Mouse (Mus musculus) lung, adult 2 months (tissue): ENCODE results near the gene Fam210b. TPM values are rescaled to one million over a fixed set of nuclear protein-coding genes. Genes with fewer than 3 reads are reported as not detected.
"Not testable (repeated sequence)": the region's sequence is repeated elsewhere in the genome, so short reads cannot be mapped to it uniquely, and the experiment has no call there.

ENCODE experiments used
- DNase-seq: peaks from one replicate; pipeline ENCODE4 v3.0.0; 2022
- H3K4me1 ChIP-seq: fragments of 200-500 bp; 2 replicates; pipeline ENCODE4 v1.6.1; 2011; ENCODE audit warnings: low read length; ENCODE audit not compliant: control insufficient read depth, insufficient read depth
- H3K4me3 ChIP-seq: fragments of 200-500 bp; replicated peaks from 2 replicates; pipeline ENCODE3; 2011; ENCODE audit warnings: low read depth, mild to moderate bottlenecking, control low read depth, low read length; ENCODE audit errors: extremely low read depth
- CTCF ChIP-seq: fragments of 200-500 bp; IDR thresholded peaks from 2 replicates; pipeline ENCODE4 v1.5.1; 2011; ENCODE audit warnings: mild to moderate bottlenecking, low read length, control low read depth; ENCODE audit not compliant: insufficient read depth
- POLR2A ChIP-seq: fragments of 200-500 bp; IDR thresholded peaks from 2 replicates; pipeline ENCODE4 v1.6.1; 2011; ENCODE audit warnings: low read depth, mild to moderate bottlenecking, control low read depth, low read length, borderline replicate concordance; ENCODE audit errors: extremely low read depth
- WGBS: fragments of 180-500 bp; shearing (Covaris S2); methylation state at CpG from one replicate; pipeline ENCODE4 v1.1.7; 2018; 5-methylcytosine and 5-hydroxymethylcytosine counted together
- polyA plus RNA-seq: library from polyadenylated mRNA; depleted of rRNA; stranded (reverse); fragments of >200 nt; gene quantifications from 2 replicates; pipeline ENCODE4 v1.2.3, GENCODE M21; 2012; rRNA removed

Fam210b gene
- polyA plus RNA-seq = 21.3 and 25.4 TPM in 2 replicates

DNA sequence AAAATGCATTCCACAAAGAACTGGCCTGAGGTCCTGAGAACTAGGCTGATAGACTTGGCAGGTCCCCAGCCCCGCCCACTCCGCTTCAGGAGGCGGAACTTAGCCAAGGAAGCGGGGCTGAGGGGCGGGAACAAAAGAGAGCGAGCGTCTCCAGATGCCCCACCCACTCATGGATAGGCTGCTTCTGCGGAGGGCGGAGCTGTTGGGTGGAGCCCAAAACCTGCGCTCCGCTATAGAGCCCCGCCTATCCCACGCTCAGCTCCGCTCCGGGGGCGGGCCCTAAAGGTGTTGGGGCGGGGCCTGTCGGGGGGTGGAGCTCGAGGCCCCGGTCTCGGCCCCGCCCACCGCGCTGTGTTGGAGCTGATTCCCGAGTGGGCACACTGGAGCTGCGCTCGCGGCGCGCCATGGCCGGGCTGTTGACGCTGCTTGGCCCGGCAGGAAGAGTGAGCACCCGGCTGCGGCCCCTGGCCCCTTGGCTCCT lies at the start of gene Fam210b:
Fam210b (plus strand) TSS at position 308 of the 481 bp plus-strand sequence.
- H3K4me1 ChIP-seq = peaks cover 10% of the 10 kb centered on the region
- peak; percentile 95 for DNase-seq
- under 1% methylated on average over 33 of the region's 35 CpGs for WGBS
- TF ChIP-seq POLR2A (peak; percentile 88; the same call in 1 of the 2 replicates), CTCF (no peak)
- peak within 1 kb of the TSS; percentile 66 for H3K4me3 ChIP-seq

DNA sequence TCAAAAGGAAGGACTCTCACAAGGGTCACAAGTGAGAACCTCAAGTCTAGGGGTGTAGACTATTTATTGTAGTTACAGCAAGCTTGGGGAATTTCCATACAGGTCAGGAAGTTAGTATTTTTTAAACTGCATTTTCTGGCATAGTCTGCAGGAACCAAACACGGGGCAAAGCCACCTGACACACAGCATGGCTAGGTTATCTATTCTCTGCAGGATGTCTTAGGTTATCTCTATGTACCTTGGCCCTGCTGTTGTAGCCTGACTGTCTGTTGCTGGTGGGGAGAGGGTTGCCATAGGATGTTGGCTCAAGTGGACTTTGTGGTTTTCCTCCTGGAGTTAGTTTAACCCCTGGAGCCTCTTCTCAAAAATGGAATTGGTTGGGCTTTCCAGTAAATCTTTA lies 47.3 kb upstream of the Fam210b start:
- DNase-seq = no peak
- 17% methylated on average over 1 of the region's 1 CpGs for WGBS
- H3K4me1 ChIP-seq = no peaks in the 10 kb centered on the region
- TF ChIP-seq CTCF (no peak), POLR2A (no peak)
- H3K4me3 ChIP-seq = no peak overlapping the region

DNA sequence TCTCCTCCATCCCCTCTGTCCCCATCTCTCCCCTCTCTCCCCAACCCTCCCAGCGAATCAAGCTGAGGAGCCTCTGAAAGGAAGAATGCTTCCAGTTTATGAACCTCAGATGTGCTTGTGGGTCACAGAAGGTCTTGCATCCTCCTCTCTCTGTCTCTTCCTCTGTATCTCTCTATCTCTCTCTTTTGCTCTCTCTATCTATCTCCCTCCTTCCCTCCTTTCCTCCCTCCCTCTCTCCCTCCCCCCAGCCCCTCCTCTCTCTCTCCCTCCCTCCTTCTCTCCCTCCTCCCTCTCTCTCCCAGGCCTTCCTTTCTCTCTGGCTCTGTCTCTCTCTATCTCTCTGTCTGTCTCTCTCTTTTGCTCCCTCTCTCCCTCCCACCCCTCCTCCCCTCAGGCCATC lies 46.8 kb upstream of the Fam210b start:
- no peak for TF ChIP-seq CTCF
- TF ChIP-seq POLR2A = no peak
- DNase-seq = no peak
- Histone ChIP-seq H3K4me3 (no peak overlapping the region), H3K4me1 (no peaks in the 10 kb centered on the region)
- WGBS = 41% methylated on average over 1 of the region's 1 CpGs

DNA sequence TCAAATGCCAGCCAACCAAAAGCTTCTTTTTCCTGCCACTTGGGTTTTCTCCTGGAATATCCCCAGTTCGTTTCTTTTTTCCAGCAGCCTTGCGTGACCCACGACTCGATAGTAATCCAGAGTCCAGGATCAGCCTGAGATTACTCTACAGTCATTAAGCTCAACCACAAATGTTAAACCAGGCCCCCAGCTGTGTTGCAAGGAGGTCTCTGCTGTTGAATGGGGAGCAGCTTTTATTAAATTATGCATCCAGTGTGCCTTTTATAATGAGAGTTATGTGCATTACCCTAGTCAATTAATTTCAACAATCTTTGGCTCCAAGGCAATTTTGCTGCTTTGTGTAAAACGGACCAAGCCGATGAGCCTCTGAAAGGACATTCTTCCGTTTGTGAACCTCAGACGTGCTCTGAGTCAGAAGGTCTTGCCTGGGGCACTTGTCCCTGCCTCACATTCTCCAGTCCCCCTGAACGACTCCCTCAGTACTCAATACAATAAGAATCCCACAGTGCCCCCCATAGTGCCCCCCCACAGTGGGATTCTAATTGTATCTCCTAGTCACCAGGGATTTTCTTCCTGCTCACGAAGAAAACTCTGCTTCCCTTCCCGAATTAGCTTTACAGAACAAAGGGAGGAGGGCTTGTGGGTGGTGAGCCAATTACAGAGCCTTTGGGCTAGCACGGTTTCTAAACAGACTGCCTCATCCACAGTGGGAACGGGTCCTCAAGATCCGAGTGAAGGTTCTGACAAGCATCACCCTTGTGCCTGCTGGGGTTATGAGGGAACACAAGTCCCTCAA lies 46.0 kb upstream of the Fam210b start:
- no peak overlapping the region for H3K4me3 ChIP-seq
- no peaks in the 10 kb centered on the region for H3K4me1 ChIP-seq
- 26% methylated on average over 14 of the region's 14 CpGs for WGBS
- DNase-seq = no peak
- TF ChIP-seq POLR2A (no peak), CTCF (no peak)

DNA sequence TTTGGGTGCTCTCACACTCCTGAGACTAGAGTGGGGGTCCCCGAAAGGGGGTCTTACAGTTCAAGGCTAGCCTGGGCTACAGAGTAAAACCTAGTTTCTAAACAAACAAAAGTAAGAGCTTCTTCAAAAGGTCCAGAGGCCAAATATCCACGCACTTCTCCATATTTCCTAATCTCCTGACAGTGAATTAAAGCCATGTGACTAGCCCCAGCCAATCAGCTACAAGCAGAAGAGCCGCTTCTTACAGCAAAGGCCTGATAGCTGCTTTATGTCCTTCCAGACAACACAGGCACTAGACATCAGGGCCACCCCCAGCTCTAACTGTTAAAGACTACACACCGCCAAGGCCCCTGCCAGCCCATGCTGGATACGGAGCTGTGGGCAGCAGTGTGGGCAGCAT lies 43.0 kb upstream of the Fam210b start:
- no peak for TF ChIP-seq CTCF
- TF ChIP-seq POLR2A = no peak
- no peak for DNase-seq
- Histone ChIP-seq H3K4me3 (no peak overlapping the region), H3K4me1 (no peaks in the 10 kb centered on the region)
- WGBS = 83% methylated on average over 5 of the region's 5 CpGs

DNA sequence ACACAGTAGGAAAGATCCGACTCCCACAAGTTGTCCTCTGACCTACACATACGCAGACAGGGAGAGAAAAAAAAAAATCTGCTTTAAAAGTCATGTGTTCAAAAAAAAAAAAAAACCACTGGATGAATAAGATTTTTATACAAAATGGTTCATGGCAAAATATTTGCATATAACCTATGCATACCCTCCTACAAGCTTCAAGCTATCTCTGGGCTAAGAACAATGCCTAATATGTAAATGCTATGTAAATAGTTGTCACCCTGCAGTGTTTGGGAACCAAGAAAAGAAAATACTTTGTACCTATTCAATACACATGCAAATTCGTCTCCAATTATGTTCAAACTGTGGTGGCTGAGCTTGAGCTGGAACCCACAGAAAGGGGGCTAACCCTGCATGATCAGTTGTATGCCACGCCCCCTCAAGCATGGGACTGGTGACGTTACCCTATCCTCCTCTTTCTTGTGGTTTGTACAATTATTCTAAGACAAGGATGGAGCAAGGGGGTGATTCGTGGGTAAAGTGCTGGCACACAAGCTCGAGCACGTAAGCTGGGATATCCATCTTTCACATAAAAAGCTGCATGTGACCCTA lies 41.2 kb upstream of the Fam210b start:
- no peak for TF ChIP-seq POLR2A
- 62% methylated on average over 8 of the region's 8 CpGs for WGBS

DNA sequence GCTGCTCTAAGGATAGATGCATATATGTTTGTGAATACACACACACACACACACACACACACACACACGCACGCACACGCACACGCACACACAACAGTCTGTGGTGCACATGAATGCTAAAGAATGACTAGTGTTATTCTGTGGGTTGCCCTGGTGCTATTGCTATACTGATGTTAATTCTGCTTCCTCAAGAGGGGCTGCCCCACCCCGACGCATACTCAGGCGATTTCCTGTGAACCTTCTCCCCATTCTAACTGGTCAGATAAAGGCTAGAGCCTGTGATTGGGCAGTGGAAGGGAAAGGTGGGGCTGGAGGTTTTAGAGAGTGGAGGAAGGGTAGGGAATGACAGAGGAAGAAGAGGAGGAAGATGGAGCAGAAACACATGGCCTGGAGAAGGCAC lies 39.8 kb upstream of the Fam210b start:
- DNase-seq, H3K4me3 ChIP-seq, H3K4me1 ChIP-seq: not testable (repeated sequence)
- WGBS = 65% methylated on average over 7 of the region's 7 CpGs

More for the DNA sequence above, 41.2 kb upstream of the Fam210b start:
- Histone ChIP-seq H3K4me1 (no peaks in the 10 kb centered on the region), H3K4me3 (no peak overlapping the region)
- DNase-seq = no peak

DNA sequence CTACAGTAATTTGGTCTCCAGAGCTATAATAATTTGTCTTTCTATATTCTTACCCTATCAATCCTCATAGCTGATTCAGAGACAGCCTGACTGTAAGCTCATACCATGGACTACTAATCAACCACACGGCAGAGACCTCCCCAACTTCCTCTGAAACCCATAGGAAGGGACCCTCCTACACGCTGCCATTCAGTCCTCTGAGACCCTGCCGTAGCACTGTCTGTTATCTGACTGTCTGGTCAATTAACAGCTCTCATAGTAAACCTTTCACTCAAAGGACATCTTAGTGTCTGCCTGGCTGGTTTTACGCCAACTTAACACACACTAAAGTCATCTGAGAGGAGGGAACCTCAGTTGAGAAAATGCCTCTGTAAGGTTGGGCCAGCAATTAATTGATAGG lies 38.8 kb upstream of the Fam210b start:
- TF ChIP-seq POLR2A (no peak), CTCF (no peak)
- WGBS = 69% methylated on average over 4 of the region's 4 CpGs
- Histone ChIP-seq H3K4me1 (no peaks in the 10 kb centered on the region), H3K4me3 (no peak overlapping the region)
- no peak for DNase-seq

DNA sequence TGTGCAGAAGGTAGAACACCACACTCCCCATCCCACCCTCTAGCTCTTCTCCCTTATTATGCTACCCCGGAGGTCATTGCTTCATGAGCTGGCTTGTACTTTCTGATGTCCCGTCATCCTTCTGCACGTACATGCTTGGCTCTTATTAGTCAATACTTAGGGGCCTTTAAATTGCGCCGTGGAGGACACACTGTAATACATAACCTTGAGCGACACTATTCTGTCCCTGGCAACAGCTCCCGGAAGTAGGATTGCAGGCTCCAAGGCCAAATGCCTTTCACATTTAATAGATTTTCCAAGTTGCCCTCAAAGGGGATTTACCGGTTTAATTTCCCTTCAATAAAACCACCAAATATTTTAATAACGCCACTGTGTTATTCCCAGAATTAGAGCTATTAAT lies 33.6 kb upstream of the Fam210b start:
- 81% methylated on average over 9 of the region's 9 CpGs for WGBS
- Histone ChIP-seq H3K4me3 (no peak overlapping the region), H3K4me1 (no peaks in the 10 kb centered on the region)
- TF ChIP-seq CTCF (no peak), POLR2A (no peak)
- no peak for DNase-seq

DNA sequence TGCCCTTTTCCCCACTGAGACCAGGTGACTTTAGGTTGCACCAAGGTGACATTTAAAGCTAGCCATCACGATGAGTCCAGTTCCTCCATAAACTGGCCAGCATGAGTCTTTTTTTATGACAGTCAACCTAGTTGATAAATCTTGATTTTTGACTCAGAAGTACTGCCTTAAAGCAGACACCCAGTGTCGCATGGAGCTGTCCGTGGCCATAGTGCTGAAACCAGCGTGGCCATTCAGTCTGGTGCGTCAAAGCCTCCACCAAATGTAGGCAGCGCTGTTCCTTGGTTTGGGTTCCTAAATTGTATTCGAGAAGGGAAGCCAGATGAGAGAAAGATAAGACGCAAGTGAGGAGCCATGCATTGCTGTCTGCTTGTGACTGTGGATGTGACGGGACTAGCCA lies 24.5 kb upstream of the Fam210b start:
- Histone ChIP-seq H3K4me3 (no peak overlapping the region), H3K4me1 (no peaks in the 10 kb centered on the region)
- 13% methylated on average over 9 of the region's 9 CpGs for WGBS
- peak; percentile 42 for DNase-seq
- TF ChIP-seq CTCF (no peak), POLR2A (no peak)

DNA sequence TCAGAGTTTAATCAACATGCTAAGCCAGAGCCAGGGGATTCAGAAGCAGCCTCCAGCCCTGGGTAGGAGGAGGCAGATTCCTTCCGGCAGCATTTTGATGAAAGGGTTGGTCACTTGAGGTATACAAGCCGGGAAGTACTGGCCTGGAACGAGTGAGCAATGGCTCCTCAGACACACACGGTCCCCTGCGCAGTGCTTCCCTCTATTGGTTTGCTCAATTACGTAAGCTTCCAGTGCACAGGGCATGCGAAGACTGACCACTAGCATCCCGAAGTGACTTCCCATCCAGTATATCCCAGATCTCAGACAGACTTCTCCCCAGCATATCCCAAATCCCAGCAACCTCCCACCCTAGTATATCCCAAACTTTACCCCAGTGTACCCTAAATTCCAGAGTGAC lies 17.1 kb upstream of the Fam210b start:
- TF ChIP-seq POLR2A (no peak), CTCF (no peak)

More for the DNA sequence above, 17.1 kb upstream of the Fam210b start:
- H3K4me1 ChIP-seq = no peaks in the 10 kb centered on the region
- WGBS = 54% methylated on average over 8 of the region's 8 CpGs
- no peak for DNase-seq
- H3K4me3 ChIP-seq = no peak overlapping the region
